Mouse (Mus musculus) intestine, embryonic 14.5 days (tissue): ENCODE data around the gene Tyw1. TPM values are rescaled to one million over a fixed set of nuclear protein-coding genes. Genes with fewer than 3 reads are reported as not detected.

Source experiments
- ATAC-seq: fragments of 200-750 bp; cut with Nextera tagmentation; replicated peaks from 2 replicates; pipeline ENCODE4 v1.8.0; 2017; ENCODE audit warnings: low read depth, moderate number of reproducible peaks, moderate TSS enrichment, moderate library complexity; ENCODE audit not compliant: low FRiP score, low TSS enrichment
- DNase-seq: peaks from one replicate; pipeline ENCODE4 v3.0.0-alpha.2; 2018; ENCODE audit warnings: low spot score
- H3K27ac ChIP-seq: fragments of 300-500 bp; sonication (generic); 2 replicates; pipeline ENCODE4 v1.5.1; 2014; ENCODE audit warnings: low read depth, mild to moderate bottlenecking, control low read depth
- H3K27me3 ChIP-seq: fragments of 300-500 bp; sonication (generic); replicated peaks from 2 replicates; pipeline ENCODE4 v1.6.1; 2014; ENCODE audit warnings: low read length, control low read depth; ENCODE audit not compliant: control insufficient read depth, insufficient read depth
- H3K36me3 ChIP-seq: fragments of 300-500 bp; sonication (generic); 2 replicates; pipeline ENCODE4 v1.6.1; 2014; ENCODE audit warnings: low read length, control low read depth; ENCODE audit not compliant: control insufficient read depth, insufficient read depth
- H3K4me1 ChIP-seq: fragments of 300-500 bp; sonication (generic); replicated peaks from 2 replicates; pipeline ENCODE4 v1.6.1; 2014; ENCODE audit warnings: low read length, control low read depth, mixed read lengths; ENCODE audit not compliant: control insufficient read depth, insufficient read depth
- H3K4me2 ChIP-seq: fragments of 300-500 bp; sonication (generic); 2 replicates; pipeline ENCODE4 v1.6.1; 2014; ENCODE audit warnings: low read length
- H3K4me3 ChIP-seq: fragments of 300-500 bp; sonication (generic); 2 replicates; pipeline ENCODE4 v1.5.1; 2014; ENCODE audit warnings: low read depth, low read length, control low read depth, mixed read lengths
- H3K9ac ChIP-seq: fragments of 300-500 bp; sonication (generic); 2 replicates; pipeline ENCODE4 v1.6.1; 2014; ENCODE audit warnings: mild to moderate bottlenecking, low read length
- H3K9me3 ChIP-seq: fragments of 300-500 bp; sonication (generic); 2 replicates; pipeline ENCODE4 v1.6.1; 2016; ENCODE audit warnings: low read length, control low read depth; ENCODE audit not compliant: control insufficient read depth
- WGBS: fragments of 180-500 bp; shearing (Covaris S2); extraction: QIAGEN DNeasy Blood & Tissue Kit; methylation state at CpG from one replicate; pipeline ENCODE4 v1.1.7; 2014; 5-methylcytosine and 5-hydroxymethylcytosine counted together
- polyA plus RNA-seq: library from polyadenylated mRNA; unstranded; fragments of >200 nt; fragmentation: Nextera tagmentation; extraction: Ambion mirVana; gene quantifications from 2 replicates; pipeline ENCODE4 v1.2.1, GENCODE M21; 2014

Tyw1 gene
- polyA plus RNA-seq, 1 experiment from 2014 or later = 32.4 TPM

DNA sequence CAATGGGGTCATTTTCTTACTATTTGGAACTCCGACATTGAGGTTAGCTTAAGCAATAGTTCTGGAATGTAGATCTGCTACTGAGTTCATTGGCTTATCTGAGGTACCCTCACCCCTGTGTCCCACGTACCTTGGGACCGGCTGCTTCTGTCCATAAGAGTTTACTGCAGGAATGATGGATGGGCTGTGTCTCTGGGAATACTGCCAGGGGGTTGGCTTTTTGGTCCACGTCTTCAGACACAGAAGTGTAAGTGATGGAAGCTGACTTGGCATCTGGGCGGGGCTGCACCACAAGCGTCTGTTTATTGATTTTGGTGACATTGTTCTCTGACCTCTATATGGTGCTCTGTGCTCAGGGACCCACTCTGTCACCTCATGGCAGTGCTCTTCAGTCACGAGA is 55.4 kb downstream of the Tyw1 start:
- 63% methylated on average over 7 of the region's 7 CpGs for WGBS
- H3K36me3 ChIP-seq = 0 out of 2 replicates have a peak, but pooled peaks cover 4% of the 10 kb centered on the region
- H3K4me1 ChIP-seq = no peaks in the 10 kb centered on the region
- no peak overlapping the region for H3K4me2 ChIP-seq
- DNase-seq = no peak
- no peak overlapping the region for H3K9ac ChIP-seq
- no peak overlapping the region for H3K4me3 ChIP-seq
- peaks cover 3% of the 10 kb centered on the region; the same call in 1 of the 2 replicates for H3K9me3 ChIP-seq
- no peak overlapping the region for H3K27ac ChIP-seq
- ATAC-seq = no peak
- H3K27me3 ChIP-seq = no peaks in the 10 kb centered on the region

- Histone ChIP-seq H3K27me3 (no peaks in the 10 kb centered on the region), H3K9ac (no peak overlapping the region), H3K4me2 (no peak overlapping the region), H3K9me3 (peaks cover 3% of the 10 kb centered on the region; the same call in 1 of the 2 replicates), H3K4me3 (no peak overlapping the region), H3K4me1 (no peaks in the 10 kb centered on the region), H3K36me3 (peaks cover 8% of the 10 kb centered on the region; the same call in 1 of the 2 replicates), H3K27ac (no peak overlapping the region)
- DNase-seq = no peak
- 82% methylated on average over 3 of the region's 3 CpGs for WGBS
- ATAC-seq = no peak
These were observed 58.1 kb downstream of the Tyw1 start for GRCm38 (mm10) chr5:130313488-130313887.

GRCm38 (mm10) chr5:130314926-130315325 is 59.5 kb downstream of the Tyw1 start:
- H3K4me2 ChIP-seq = no peak overlapping the region

GRCm38 (mm10) chr5:130316321-130316720 is 60.9 kb downstream of the Tyw1 start:
- H3K9ac ChIP-seq = no peak overlapping the region
- 85% methylated on average over 9 of the region's 9 CpGs for WGBS
- no peak overlapping the region for H3K4me3 ChIP-seq
- no peaks in the 10 kb centered on the region for H3K27me3 ChIP-seq
- H3K36me3 ChIP-seq = peaks cover 8% of the 10 kb centered on the region; the same call in 1 of the 2 replicates
- H3K27ac ChIP-seq = no peak overlapping the region
- no peak for DNase-seq
- no peaks in the 10 kb centered on the region for H3K4me1 ChIP-seq
- no peak for ATAC-seq
- H3K4me2 ChIP-seq = no peak overlapping the region
- H3K9me3 ChIP-seq = no peaks in the 10 kb centered on the region

More at GRCm38 (mm10) chr5:130314926-130315325, 59.5 kb downstream of the Tyw1 start:
- Histone ChIP-seq H3K9ac (no peak overlapping the region), H3K27ac (no peak overlapping the region), H3K27me3 (no peaks in the 10 kb centered on the region), H3K4me1 (no peaks in the 10 kb centered on the region), H3K4me3 (no peak overlapping the region), H3K36me3 (peaks cover 8% of the 10 kb centered on the region; the same call in 1 of the 2 replicates), H3K9me3 (peaks cover 3% of the 10 kb centered on the region; the same call in 1 of the 2 replicates)
- no peak for DNase-seq
- WGBS = 92% methylated on average over 3 of the region's 3 CpGs
- no peak for ATAC-seq

GRCm38 (mm10) chr5:130319783-130320182 is 64.4 kb downstream of the Tyw1 start:
- Histone ChIP-seq H3K4me3 (no peak overlapping the region), H3K36me3 (peaks cover 12% of the 10 kb centered on the region; the same call in 1 of the 2 replicates), H3K27me3 (no peaks in the 10 kb centered on the region), H3K9me3 (peaks cover 7% of the 10 kb centered on the region), H3K9ac (no peak overlapping the region), H3K27ac (no peak overlapping the region), H3K4me1 (no peaks in the 10 kb centered on the region), H3K4me2 (no peak overlapping the region)
- no peak for DNase-seq
- no peak for ATAC-seq
- WGBS = 86% methylated on average over 5 of the region's 5 CpGs

DNA sequence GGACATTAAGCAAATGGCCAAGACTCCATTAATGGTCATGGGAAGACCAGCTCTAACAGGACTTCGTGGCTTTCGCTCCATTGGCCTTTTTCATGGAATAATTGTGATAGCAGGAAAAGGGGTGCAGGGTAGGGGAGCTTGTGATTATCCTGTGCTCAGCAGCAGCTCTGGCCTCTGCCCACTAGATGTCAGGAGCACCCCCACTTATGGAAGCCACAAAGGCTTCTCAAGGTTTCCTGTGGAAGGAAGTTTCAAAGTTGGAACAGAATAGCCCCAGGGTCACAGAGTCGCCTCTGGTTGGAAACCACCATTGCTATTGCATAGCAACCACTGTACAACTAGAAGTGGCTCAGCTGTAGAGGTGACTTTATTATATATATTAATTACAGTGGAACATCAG is 65.1 kb downstream of the Tyw1 start:
- DNase-seq = no peak
- WGBS = 84% methylated on average over 3 of the region's 3 CpGs

GRCm38 (mm10) chr5:130325486-130325885 is 70.1 kb downstream of the Tyw1 start:
- no peak overlapping the region for H3K4me2 ChIP-seq
- 94% methylated on average over 8 of the region's 8 CpGs for WGBS
- no peak overlapping the region for H3K27ac ChIP-seq
- DNase-seq (no peak), ATAC-seq (no peak)
- H3K4me3 ChIP-seq = no peak overlapping the region
- no peaks in the 10 kb centered on the region for H3K4me1 ChIP-seq
- H3K27me3 ChIP-seq = no peaks in the 10 kb centered on the region
- H3K36me3 ChIP-seq = peaks cover 25% of the 10 kb centered on the region; the same call in 1 of the 2 replicates
- no peak overlapping the region for H3K9ac ChIP-seq
- peaks cover 11% of the 10 kb centered on the region for H3K9me3 ChIP-seq

More for the DNA sequence above, 65.1 kb downstream of the Tyw1 start:
- Histone ChIP-seq H3K4me2 (no peak overlapping the region), H3K4me1 (no peaks in the 10 kb centered on the region), H3K9me3 (peaks cover 11% of the 10 kb centered on the region), H3K27ac (no peak overlapping the region), H3K27me3 (no peaks in the 10 kb centered on the region), H3K36me3 (peaks cover 17% of the 10 kb centered on the region; the same call in 1 of the 2 replicates), H3K4me3 (no peak overlapping the region), H3K9ac (no peak overlapping the region)
- ATAC-seq = no peak

DNA sequence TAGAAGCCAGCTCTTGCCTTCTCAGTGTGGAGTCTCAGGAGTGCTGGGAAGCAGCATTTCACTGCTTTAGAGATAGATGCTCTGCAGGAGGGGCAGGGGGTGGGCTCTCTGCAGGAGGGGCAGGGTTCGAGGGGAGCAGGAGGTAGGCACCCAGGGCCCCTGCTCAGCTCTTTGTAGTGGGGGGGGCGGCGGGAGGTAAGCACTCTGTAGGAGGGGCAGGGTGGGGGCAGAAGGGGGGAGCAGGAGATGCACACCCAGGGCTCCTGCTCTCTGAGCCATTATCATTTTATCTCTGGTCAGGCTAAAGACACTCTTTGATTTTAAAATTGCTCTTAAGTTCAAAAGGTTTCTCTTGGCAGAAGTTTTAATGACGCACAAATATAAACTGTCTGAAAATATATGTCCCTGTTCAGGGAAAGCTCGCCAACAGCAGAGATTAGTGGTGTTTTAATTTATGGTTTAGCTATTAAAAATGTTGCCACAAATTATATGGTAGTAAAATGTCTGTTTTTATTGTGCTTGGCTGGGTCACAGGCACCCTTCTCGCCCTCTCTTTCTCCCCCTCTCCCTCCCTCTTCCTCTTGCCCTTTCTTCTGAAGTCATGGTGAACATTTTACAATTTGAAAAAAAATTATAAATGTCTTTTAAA is 72.3 kb downstream of the Tyw1 start:
- 54% methylated on average over 6 of the region's 6 CpGs for WGBS
- Histone ChIP-seq H3K4me2 (no peak overlapping the region), H3K27ac (no peak overlapping the region)

GRCm38 (mm10) chr5:130328366-130328765 is 72.9 kb downstream of the Tyw1 start:
- H3K27me3 ChIP-seq = no peaks in the 10 kb centered on the region
- H3K9ac ChIP-seq = no peak overlapping the region
- H3K9me3 ChIP-seq = peaks cover 11% of the 10 kb centered on the region
- WGBS = 73% methylated on average over 9 of the region's 9 CpGs
- ATAC-seq (no peak), DNase-seq (no peak)
- H3K27ac ChIP-seq = no peak overlapping the region
- H3K36me3 ChIP-seq = peaks cover 25% of the 10 kb centered on the region; the same call in 1 of the 2 replicates
- no peak overlapping the region for H3K4me3 ChIP-seq
- H3K4me1 ChIP-seq = no peaks in the 10 kb centered on the region
- H3K4me2 ChIP-seq = no peak overlapping the region

More for the DNA sequence above, 72.3 kb downstream of the Tyw1 start:
- Histone ChIP-seq H3K9me3 (peaks cover 11% of the 10 kb centered on the region), H3K36me3 (peaks cover 25% of the 10 kb centered on the region; the same call in 1 of the 2 replicates), H3K4me1 (no peaks in the 10 kb centered on the region), H3K4me3 (no peak overlapping the region), H3K9ac (no peak overlapping the region), H3K27me3 (no peaks in the 10 kb centered on the region)
- no peak for ATAC-seq
- DNase-seq = no peak
